Mouse (Mus musculus) heart, postnatal 0 days (tissue): ENCODE data around the gene Opa3. TPM values are rescaled to one million over a fixed set of nuclear protein-coding genes. Genes with fewer than 3 reads are reported as not detected.

Experiments used
- ATAC-seq: fragments of 200-750 bp; cut with Nextera tagmentation; 2 replicates; pipeline ENCODE4 v1.8.0; 2017; ENCODE audit warnings: low read depth, moderate number of reproducible peaks, moderate library complexity; ENCODE audit not compliant: insufficient read depth
- DNase-seq: peaks from one replicate; pipeline ENCODE4 v3.0.0-alpha.2; 2016; ENCODE audit warnings: low spot score
- H3K27ac ChIP-seq: fragments of 300-500 bp; sonication (generic); 2 replicates; pipeline ENCODE4 v1.5.1; 2014; ENCODE audit warnings: low read depth, mild to moderate bottlenecking
- H3K27me3 ChIP-seq: fragments of 300-500 bp; sonication (generic); 2 replicates; pipeline ENCODE4 v1.6.1; 2014; ENCODE audit warnings: low read length, mixed read lengths; ENCODE audit not compliant: control insufficient read depth, insufficient read depth
- H3K36me3 ChIP-seq: fragments of 300-500 bp; sonication (generic); replicated peaks from 2 replicates; pipeline ENCODE4 v1.6.1; 2014; ENCODE audit warnings: low read length, mixed read lengths; ENCODE audit not compliant: control insufficient read depth, insufficient read depth
- H3K4me1 ChIP-seq: fragments of 300-500 bp; sonication (generic); 2 replicates; pipeline ENCODE4 v1.6.1; 2014; ENCODE audit warnings: antibody characterized with exemption; ENCODE audit not compliant: control insufficient read depth, insufficient read depth
- H3K4me2 ChIP-seq: fragments of 300-500 bp; sonication (generic); 2 replicates; pipeline ENCODE4 v1.6.1; 2014; ENCODE audit warnings: low read depth, mild to moderate bottlenecking, low read length, moderate library complexity
- H3K4me3 ChIP-seq: fragments of 300-500 bp; sonication (generic); 2 replicates; pipeline ENCODE4 v1.5.1; 2014; ENCODE audit warnings: low read depth, low read length
- H3K9ac ChIP-seq: fragments of 300-500 bp; sonication (generic); replicated peaks from 2 replicates; pipeline ENCODE4 v1.6.1; 2014; ENCODE audit warnings: low read depth, low read length, mixed read lengths
- H3K9me3 ChIP-seq: fragments of 300-500 bp; sonication (generic); replicated peaks from 2 replicates; pipeline ENCODE4 v1.6.1; 2016; ENCODE audit warnings: low read length; ENCODE audit not compliant: control insufficient read depth
- CTCF ChIP-seq: IDR thresholded peaks from 2 replicates; pipeline ENCODE4 v1.5.1; 2016; ENCODE audit warnings: antibody characterized with exemption, control low read depth, low read depth
- EP300 ChIP-seq: IDR thresholded peaks from 2 replicates; pipeline ENCODE4 v1.6.1; 2016; ENCODE audit warnings: antibody characterized with exemption, low read depth
- WGBS: fragments of 180-500 bp; shearing (Covaris S2); extraction: QIAGEN DNeasy Blood & Tissue Kit; methylation state at CpG from one replicate; pipeline ENCODE4 v1.1.7; 2014; 5-methylcytosine and 5-hydroxymethylcytosine counted together
- polyA plus RNA-seq: library from polyadenylated mRNA; unstranded; fragments of >200 nt; fragmentation: Nextera tagmentation; extraction: Ambion mirVana; gene quantifications from 2 replicates; pipeline ENCODE4 v1.2.1, GENCODE M21; 2015
- total RNA-seq: library from RNA; depleted of rRNA; stranded (reverse); fragments of >200 nt; gene quantifications from 2 replicates; pipeline ENCODE4 v1.2.3, GENCODE M21; 2014; ENCODE audit warnings: low replicate concordance

Gene Opa3
- total and polyA plus RNA-seq, 2 experiments from 2014 or later, result 40.5 to 56.4 TPM

- WGBS, result 40% methylated on average over 3 of the region's 3 CpGs
- Histone ChIP-seq H3K9me3 (no peaks in the 10 kb centered on the region), H3K4me2 (no peak overlapping the region), H3K27ac (no peak overlapping the region), H3K27me3 (no peaks in the 10 kb centered on the region), H3K36me3 (peaks cover 88% of the 10 kb centered on the region), H3K4me3 (no peak overlapping the region), H3K4me1 (no peaks in the 10 kb centered on the region), H3K9ac (no peak overlapping the region)
- TF ChIP-seq EP300 (no peak), CTCF (no peak)
- no peak for ATAC-seq
- no peak for DNase-seq
Measured at GRCm38 (mm10) chr7:19258336-19258735, 30.2 kb downstream of the Opa3 start.

- WGBS, result 28% methylated on average over 7 of the region's 7 CpGs
- Histone ChIP-seq H3K9ac (no peak overlapping the region), H3K27me3 (no peaks in the 10 kb centered on the region), H3K9me3 (no peaks in the 10 kb centered on the region), H3K4me2 (no peak overlapping the region), H3K4me1 (peaks cover 36% of the 10 kb centered on the region), H3K4me3 (no peak overlapping the region), H3K36me3 (peaks cover 55% of the 10 kb centered on the region), H3K27ac (peak overlapping the region; percentile 21; the same call in 1 of the 2 replicates)
- TF ChIP-seq EP300 (no peak), CTCF (no peak)
- no peak for DNase-seq
- ATAC-seq, result no peak
Measured at GRCm38 (mm10) chr7:19265147-19265546, 37.0 kb downstream of the Opa3 start.

- 47% methylated on average over 10 of the region's 10 CpGs for WGBS
- peaks cover 36% of the 10 kb centered on the region for H3K4me1 ChIP-seq
- no peak for TF ChIP-seq CTCF
- TF ChIP-seq EP300, result no peak
- no peak overlapping the region for H3K4me3 ChIP-seq
- no peak for ATAC-seq
- no peaks in the 10 kb centered on the region for H3K9me3 ChIP-seq
- H3K27ac ChIP-seq, result 0 out of 2 replicates have a peak overlapping the region, but pooled peaks have one; percentile 21
- no peak for DNase-seq
- 0 out of 2 replicates have a peak overlapping the region, but pooled peaks have one; percentile 5 for H3K9ac ChIP-seq
- peaks cover 45% of the 10 kb centered on the region for H3K36me3 ChIP-seq
- H3K27me3 ChIP-seq, result no peaks in the 10 kb centered on the region
- H3K4me2 ChIP-seq, result no peak overlapping the region
Measured at GRCm38 (mm10) chr7:19265928-19266822, 38.0 kb downstream of the Opa3 start.

- no peak for TF ChIP-seq EP300
- no peak for TF ChIP-seq CTCF
- no peak for DNase-seq
- Histone ChIP-seq H3K9me3 (no peaks in the 10 kb centered on the region), H3K4me2 (0 out of 2 replicates have a peak overlapping the region, but pooled peaks have one; percentile 1), H3K36me3 (peaks cover 38% of the 10 kb centered on the region), H3K9ac (no peak overlapping the region), H3K4me3 (no peak overlapping the region), H3K4me1 (peaks cover 38% of the 10 kb centered on the region), H3K27ac (peak overlapping the region; percentile 57; the same call in 1 of the 2 replicates), H3K27me3 (no peaks in the 10 kb centered on the region)
- ATAC-seq, result no peak
- WGBS, result 36% methylated on average over 10 of the region's 10 CpGs
Measured at GRCm38 (mm10) chr7:19267051-19267450, 38.9 kb downstream of the Opa3 start.

GRCm38 (mm10) chr7:19268993-19269681 is 41.0 kb downstream of the Opa3 start:
- no peaks in the 10 kb centered on the region for H3K9me3 ChIP-seq
- 35% methylated on average over 10 of the region's 10 CpGs for WGBS
- H3K4me3 ChIP-seq, result peak overlapping the region; percentile 99
- H3K4me2 ChIP-seq, result peak overlapping the region; percentile 100
- H3K9ac ChIP-seq, result peak overlapping the region; percentile 84
- H3K27ac ChIP-seq, result peak overlapping the region; percentile 96
- H3K4me1 ChIP-seq, result peaks cover 44% of the 10 kb centered on the region
- no peaks in the 10 kb centered on the region for H3K27me3 ChIP-seq
- peaks cover 21% of the 10 kb centered on the region for H3K36me3 ChIP-seq
- ATAC-seq (0 out of 2 replicates have a peak, but pooled peaks have one; percentile 6), DNase-seq (peak; percentile 34)
- TF ChIP-seq EP300, result no peak
- no peak for TF ChIP-seq CTCF
